Mouse (Mus musculus): ENCODE results near the gene Zbtb21. TPM values are rescaled to one million over a fixed set of nuclear protein-coding genes. Genes with fewer than 3 reads are reported as not detected.

Zbtb21 gene
- polyA plus RNA-seq, 1 experiment from 2014 or later, result 12.5 TPM

GRCm38 (mm10) chr16:97912873-97913272, 49.5 kb downstream of the Zbtb21 start:
- ATAC-seq (no peak), DNase-seq (ENCODE audit: low spot score) (no peak)
- no peak overlapping the region for H3K4me3 ChIP-seq (ENCODE audit: low read depth, low read length)
- no peak overlapping the region for H3K4me2 ChIP-seq (ENCODE audit: low read length)
- no peaks in the 10 kb centered on the region for H3K36me3 ChIP-seq (ENCODE audit: control insufficient read depth, insufficient read depth, low read length)
- no peaks in the 10 kb centered on the region for H3K9me3 ChIP-seq (replicated peaks; ENCODE audit: control insufficient read depth, low read length)
- H3K4me1 ChIP-seq (ENCODE audit: control insufficient read depth, insufficient read depth, low read length), result no peaks in the 10 kb centered on the region
- no peak overlapping the region for H3K9ac ChIP-seq (ENCODE audit: low read length)
- no peaks in the 10 kb centered on the region for H3K27me3 ChIP-seq (replicated peaks; ENCODE audit: control insufficient read depth, insufficient read depth, low read length)
- no peak overlapping the region for H3K27ac ChIP-seq (ENCODE audit: low read depth, low read length)

GRCm38 (mm10) chr16:97909356-97909755, 53.1 kb downstream of the Zbtb21 start:
- Histone ChIP-seq H3K36me3 (ENCODE audit: control insufficient read depth, insufficient read depth, low read length) (no peaks in the 10 kb centered on the region), H3K4me3 (ENCODE audit: low read depth, low read length) (no peak overlapping the region), H3K9me3 (replicated peaks; ENCODE audit: control insufficient read depth, low read length) (no peaks in the 10 kb centered on the region), H3K9ac (ENCODE audit: low read length) (no peak overlapping the region), H3K27ac (ENCODE audit: low read depth, low read length) (no peak overlapping the region), H3K27me3 (replicated peaks; ENCODE audit: control insufficient read depth, insufficient read depth, low read length) (no peaks in the 10 kb centered on the region), H3K4me1 (ENCODE audit: control insufficient read depth, insufficient read depth, low read length) (no peaks in the 10 kb centered on the region), H3K4me2 (ENCODE audit: low read length) (no peak overlapping the region)
- ATAC-seq (no peak), DNase-seq (ENCODE audit: low spot score) (no peak)
- WGBS, result 96% methylated on average over 1 of the region's 1 CpGs

- H3K36me3 ChIP-seq (ENCODE audit: control insufficient read depth, insufficient read depth, low read length), result no peaks in the 10 kb centered on the region
- no peak overlapping the region for H3K4me3 ChIP-seq (ENCODE audit: low read depth, low read length)
- no peaks in the 10 kb centered on the region for H3K4me1 ChIP-seq (ENCODE audit: control insufficient read depth, insufficient read depth, low read length)
- H3K9me3 ChIP-seq (replicated peaks; ENCODE audit: control insufficient read depth, low read length), result no peaks in the 10 kb centered on the region
- no peak overlapping the region for H3K9ac ChIP-seq (ENCODE audit: low read length)
- H3K27me3 ChIP-seq (replicated peaks; ENCODE audit: control insufficient read depth, insufficient read depth, low read length), result no peaks in the 10 kb centered on the region
- no peak overlapping the region for H3K4me2 ChIP-seq (ENCODE audit: low read length)
- ATAC-seq, result no peak
- no peak for DNase-seq (ENCODE audit: low spot score)
- WGBS, result 86% methylated on average over 6 of the region's 6 CpGs
- no peak overlapping the region for H3K27ac ChIP-seq (ENCODE audit: low read depth, low read length)
These were observed 54.9 kb downstream of the Zbtb21 start for GRCm38 (mm10) chr16:97907496-97907895.

GRCm38 (mm10) chr16:97906337-97906736, 56.1 kb downstream of the Zbtb21 start:
- DNase-seq (ENCODE audit: low spot score) (no peak), ATAC-seq (no peak)
- H3K9me3 ChIP-seq (replicated peaks; ENCODE audit: control insufficient read depth, low read length), result no peaks in the 10 kb centered on the region
- no peak overlapping the region for H3K4me2 ChIP-seq (ENCODE audit: low read length)
- no peak overlapping the region for H3K4me3 ChIP-seq (ENCODE audit: low read depth, low read length)
- H3K4me1 ChIP-seq (ENCODE audit: control insufficient read depth, insufficient read depth, low read length), result no peaks in the 10 kb centered on the region
- H3K36me3 ChIP-seq (ENCODE audit: control insufficient read depth, insufficient read depth, low read length), result no peaks in the 10 kb centered on the region
- H3K27ac ChIP-seq (ENCODE audit: low read depth, low read length), result no peak overlapping the region
- H3K27me3 ChIP-seq (replicated peaks; ENCODE audit: control insufficient read depth, insufficient read depth, low read length), result no peaks in the 10 kb centered on the region
- no peak overlapping the region for H3K9ac ChIP-seq (ENCODE audit: low read length)

- Histone ChIP-seq H3K4me1 (ENCODE audit: control insufficient read depth, insufficient read depth, low read length) (no peaks in the 10 kb centered on the region), H3K27ac (ENCODE audit: low read depth, low read length) (no peak overlapping the region), H3K4me3 (ENCODE audit: low read depth, low read length) (no peak overlapping the region), H3K36me3 (ENCODE audit: control insufficient read depth, insufficient read depth, low read length) (no peaks in the 10 kb centered on the region), H3K9me3 (replicated peaks; ENCODE audit: control insufficient read depth, low read length) (no peaks in the 10 kb centered on the region), H3K9ac (ENCODE audit: low read length) (no peak overlapping the region), H3K27me3 (replicated peaks; ENCODE audit: control insufficient read depth, insufficient read depth, low read length) (no peaks in the 10 kb centered on the region), H3K4me2 (ENCODE audit: low read length) (no peak overlapping the region)
- DNase-seq (ENCODE audit: low spot score), result no peak
- no peak for ATAC-seq
- WGBS, result 62% methylated on average over 2 of the region's 2 CpGs
These were observed 56.9 kb downstream of the Zbtb21 start for GRCm38 (mm10) chr16:97905449-97905991.

GRCm38 (mm10) chr16:97904035-97904434, 58.4 kb downstream of the Zbtb21 start:
- no peak for DNase-seq (ENCODE audit: low spot score)
- no peaks in the 10 kb centered on the region for H3K36me3 ChIP-seq (ENCODE audit: control insufficient read depth, insufficient read depth, low read length)
- no peaks in the 10 kb centered on the region for H3K27me3 ChIP-seq (replicated peaks; ENCODE audit: control insufficient read depth, insufficient read depth, low read length)
- H3K9ac ChIP-seq (ENCODE audit: low read length), result no peak overlapping the region
- H3K4me3 ChIP-seq (ENCODE audit: low read depth, low read length), result no peak overlapping the region
- no peak overlapping the region for H3K27ac ChIP-seq (ENCODE audit: low read depth, low read length)
- 79% methylated on average over 3 of the region's 3 CpGs for WGBS
- no peaks in the 10 kb centered on the region for H3K9me3 ChIP-seq (replicated peaks; ENCODE audit: control insufficient read depth, low read length)
- ATAC-seq, result no peak
- H3K4me1 ChIP-seq (ENCODE audit: control insufficient read depth, insufficient read depth, low read length), result no peaks in the 10 kb centered on the region
- no peak overlapping the region for H3K4me2 ChIP-seq (ENCODE audit: low read length)

GRCm38 (mm10) chr16:97897346-97898024, 64.9 kb downstream of the Zbtb21 start:
- H3K27me3 ChIP-seq (replicated peaks; ENCODE audit: control insufficient read depth, insufficient read depth, low read length), result no peaks in the 10 kb centered on the region
- H3K4me3 ChIP-seq (ENCODE audit: low read depth, low read length), result no peak overlapping the region
- H3K27ac ChIP-seq (ENCODE audit: low read depth, low read length), result no peak overlapping the region
- 83% methylated on average over 5 of the region's 5 CpGs for whole genome bisulfite sequencing
- no peak for DNase-seq (ENCODE audit: low spot score)
- no peaks in the 10 kb centered on the region for H3K4me1 ChIP-seq (ENCODE audit: control insufficient read depth, insufficient read depth, low read length)
- H3K4me2 ChIP-seq (ENCODE audit: low read length), result no peak overlapping the region
- no peak for ATAC-seq
- no peaks in the 10 kb centered on the region for H3K9me3 ChIP-seq (replicated peaks; ENCODE audit: control insufficient read depth, low read length)
- H3K9ac ChIP-seq (ENCODE audit: low read length), result no peak overlapping the region
- H3K36me3 ChIP-seq (ENCODE audit: control insufficient read depth, insufficient read depth, low read length), result no peaks in the 10 kb centered on the region

Other genes starting within 250 kb of the Zbtb21 start
- 0.67 TPM in 2 replicates for gene Ripk4, start 198.8 kb downstream of the Zbtb21 start, polyA plus RNA-seq (2014; fragmentation: Nextera tagmentation; extraction: Ambion mirVana)
- gene Prdm15, start 110.8 kb downstream of the Zbtb21 start, polyA plus RNA-seq (2014; fragmentation: Nextera tagmentation; extraction: Ambion mirVana), result 9.5 and 12.1 TPM in 2 replicates
- gene C2cd2, start within 50 bp of the Zbtb21 start, polyA plus RNA-seq (2014; fragmentation: Nextera tagmentation; extraction: Ambion mirVana), result 10.2 and 12.4 TPM in 2 replicates
- 27.3 and 31.0 TPM in 2 replicates for gene B230307C23Rik, start 34.7 kb upstream of the Zbtb21 start, polyA plus RNA-seq (2014; fragmentation: Nextera tagmentation; extraction: Ambion mirVana)
- gene A630089N07Rik, start 119.8 kb upstream of the Zbtb21 start, polyA plus RNA-seq (2014; fragmentation: Nextera tagmentation; extraction: Ambion mirVana), result 12.6 and 14.4 TPM in 2 replicates

All from forebrain, embryonic 14.5 days (tissue).